Mouse (Mus musculus) heart, postnatal 25 days (tissue): ENCODE results near the gene Gm21972. TPM values are rescaled to one million over a fixed set of nuclear protein-coding genes. Genes with fewer than 3 reads are reported as not detected.

Experiments used
- DNase-seq: peaks from one replicate; pipeline ENCODE4 v3.0.0; 2022; ENCODE audit warnings: low spot score
- intact Hi-C: fragments of 180-260 bp; cut with DNase I; formaldehyde crosslinking; loops from one replicate; pipeline ENCODE4 v1.15.1; 2025
- total RNA-seq, 2 experiments: library from RNA; stranded (reverse); gene quantifications; 2 replicates each; pipeline ENCODE4 v1.2.3; 2021

Gene Gm21972
- under 1 TPM; 0.65 to 0.95 TPM for total RNA-seq

DNA sequence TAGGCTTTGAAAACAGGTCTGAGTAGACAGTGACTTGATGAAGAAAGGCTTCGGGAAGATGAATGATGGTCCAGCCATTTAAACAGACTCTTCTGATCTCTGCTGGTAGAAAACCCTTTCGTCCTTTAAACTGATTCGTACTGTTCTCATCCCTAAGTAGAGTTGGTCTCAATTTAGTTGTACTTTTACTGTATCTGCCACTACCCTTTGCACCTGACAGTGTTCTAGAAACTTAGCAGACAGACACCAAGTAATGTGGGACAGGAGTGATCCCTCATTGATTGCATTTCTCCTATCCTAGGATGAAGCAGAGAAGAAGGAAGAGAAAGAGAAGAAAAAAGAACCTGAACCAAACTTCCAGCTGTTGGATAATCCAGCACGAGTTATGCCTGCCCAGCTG, at the start of gene Gm21972:
Gene Gm21972, plus strand, starts transcription at position 301 of the 400 bp plus-strand sequence.
- intact Hi-C loops = no loop called here
- no peak for DNase-seq

DNA sequence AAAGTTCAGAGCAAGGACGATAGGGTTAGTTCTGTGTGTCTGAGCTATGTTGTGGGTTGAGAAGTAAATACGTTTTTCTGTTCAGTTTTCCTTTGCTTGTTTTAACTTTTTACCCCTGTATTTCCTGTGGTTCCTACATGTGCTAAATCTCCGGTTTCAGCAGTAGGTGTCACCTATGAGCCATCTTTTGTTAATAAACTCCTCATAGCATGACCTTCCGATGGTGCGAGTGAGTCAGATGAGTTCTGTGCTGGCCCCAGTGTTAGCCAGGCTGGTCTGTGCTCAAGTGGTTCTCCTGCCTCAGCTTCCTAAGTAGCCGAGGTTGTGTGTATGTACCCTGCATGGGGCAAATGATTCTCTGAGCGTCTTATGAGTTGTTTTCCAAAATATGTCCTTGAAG, 39.0 kb upstream of the Gm21972 start:
- intact Hi-C loops = no loop called here
- no peak for DNase-seq

GRCm38 (mm10) chr1:86105054-86105453, 28.4 kb upstream of the Gm21972 start:
- intact Hi-C loops = no loop called here
- no peak for DNase-seq

DNA sequence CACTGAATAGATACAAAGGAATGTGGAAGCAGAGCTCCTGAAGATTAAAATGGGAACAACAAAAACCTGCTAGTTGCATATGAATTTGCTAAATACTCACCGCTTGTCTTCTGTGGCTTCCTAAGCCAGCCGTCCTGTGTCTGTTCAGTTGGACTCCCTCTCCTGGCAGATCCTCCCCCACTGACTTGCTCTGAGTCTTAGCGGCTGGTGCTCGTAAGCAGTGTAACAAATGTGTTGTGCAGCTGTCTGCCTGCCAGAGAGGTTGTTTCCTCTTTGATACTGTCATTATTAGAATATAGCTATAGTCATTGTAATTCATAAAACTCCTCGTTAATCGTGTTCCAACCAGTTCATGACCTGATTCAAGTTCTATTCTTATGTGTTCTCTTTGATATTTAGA, 21.7 kb upstream of the Gm21972 start, which contains the start of gene Htr2b:
Gene Htr2b, minus strand, starts transcription at position 192 of the 400 bp plus-strand sequence.
- peak; percentile 16 for DNase-seq
- intact Hi-C loops = no loop called here

- no peak for DNase-seq
- intact Hi-C loops = no loop called here
Measured at GRCm38 (mm10) chr1:86114141-86114540, 19.3 kb upstream of the Gm21972 start.

DNA sequence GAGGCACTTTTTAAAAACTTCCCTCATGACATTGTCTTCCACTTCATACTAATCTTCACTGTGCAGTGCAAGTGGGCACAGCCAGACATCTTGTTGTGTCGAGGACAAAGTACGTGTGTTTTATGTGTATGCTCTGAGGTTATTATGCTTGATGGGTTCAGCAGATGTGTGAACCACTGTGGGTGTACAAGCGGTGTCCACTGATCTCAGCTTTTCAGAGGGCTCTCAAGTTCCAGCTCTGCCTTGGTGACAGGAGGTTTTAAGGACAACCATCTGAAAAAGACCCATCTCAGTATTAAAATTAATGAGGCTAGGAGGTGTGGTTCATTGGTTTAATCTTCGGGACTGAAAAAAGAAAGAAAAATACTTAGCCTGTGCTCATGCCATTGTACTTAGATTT, 13.9 kb upstream of the Gm21972 start:
- intact Hi-C loops = no loop called here
- DNase-seq = no peak

DNA sequence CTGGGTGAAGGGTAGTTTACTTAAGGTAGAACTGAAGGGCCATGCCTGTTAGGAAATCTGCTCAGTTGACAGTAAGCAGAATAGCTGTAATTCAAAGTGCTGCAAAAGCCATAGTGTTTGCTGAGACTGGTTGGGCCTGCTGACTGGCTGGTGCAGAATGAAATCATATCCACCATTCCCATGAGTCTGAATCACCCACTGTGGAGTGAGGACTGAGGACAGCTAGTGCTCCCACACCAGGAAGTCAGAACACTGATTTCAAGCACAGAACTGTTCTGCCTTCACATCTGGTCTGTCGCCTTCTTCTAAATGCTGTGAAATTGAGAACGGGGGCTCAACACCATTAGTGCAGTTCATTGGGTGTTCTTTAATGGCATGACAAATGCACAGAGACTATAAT, 7.4 kb upstream of the Gm21972 start:
- intact Hi-C loops = no loop called here
- no peak for DNase-seq

- intact Hi-C loops = no loop called here
Measured at GRCm38 (mm10) chr1:86135315-86135714, 1.9 kb downstream of the Gm21972 start.

DNA sequence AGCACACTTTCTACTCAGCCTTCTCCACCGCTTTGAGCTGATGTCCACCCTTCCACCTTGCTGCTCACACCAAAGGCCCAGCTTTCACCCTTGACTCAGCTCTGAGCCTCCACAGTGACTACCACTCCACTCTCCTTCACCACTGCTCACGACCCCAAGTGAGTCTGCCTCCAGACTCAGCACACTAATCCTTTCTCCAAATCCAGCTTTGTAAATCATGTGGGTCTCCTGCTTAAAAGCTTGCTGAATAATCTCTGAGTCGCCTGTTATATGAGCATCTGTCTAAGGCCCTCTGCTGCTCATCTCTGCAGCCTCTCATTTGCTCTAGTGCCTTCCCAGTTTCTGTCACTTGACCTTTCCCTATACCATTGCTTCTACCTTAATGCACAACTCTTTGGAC, 7.6 kb downstream of the Gm21972 start:
- intact Hi-C loops = loop anchor here (5.0 kb wide), 1 partner anchor 44 kb away; no protein-coding TSS in a partner anchor
- no peak for DNase-seq

More at GRCm38 (mm10) chr1:86135315-86135714, 1.9 kb downstream of the Gm21972 start:
- no peak for DNase-seq

DNA sequence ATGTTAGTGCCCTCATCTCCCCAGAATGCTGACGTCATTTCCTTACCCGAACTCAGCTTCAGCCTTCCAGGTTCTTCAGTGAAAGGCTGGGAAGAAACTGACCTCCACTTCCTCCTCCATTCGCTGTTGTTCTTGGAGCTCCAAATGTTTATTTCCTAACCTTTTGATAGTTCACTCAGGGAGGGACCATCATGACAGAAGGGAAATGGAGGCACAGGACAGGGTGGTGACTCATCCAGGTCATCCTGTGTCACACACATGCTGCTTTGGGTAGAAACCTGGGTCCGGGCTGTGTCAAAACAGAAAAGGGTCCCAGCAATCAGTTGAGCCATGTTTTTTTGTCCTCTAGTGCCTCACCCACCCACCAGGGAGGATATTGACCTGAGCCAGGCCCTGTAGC, 9.7 kb downstream of the Gm21972 start:
- peak; percentile 23 for DNase-seq
- intact Hi-C loops = loop anchor here (5.0 kb wide), 1 partner anchor 46 kb away; no protein-coding TSS in a partner anchor

- DNase-seq = peak; percentile 4
- intact Hi-C loops = loop anchor here (5.0 kb wide), 1 partner anchor 47 kb away; no protein-coding TSS in a partner anchor
Measured at GRCm38 (mm10) chr1:86144001-86144944, 10.8 kb downstream of the Gm21972 start.

GRCm38 (mm10) chr1:86146293-86146692, 12.9 kb downstream of the Gm21972 start:
- no peak for DNase-seq
- intact Hi-C loops = no loop called here

DNA sequence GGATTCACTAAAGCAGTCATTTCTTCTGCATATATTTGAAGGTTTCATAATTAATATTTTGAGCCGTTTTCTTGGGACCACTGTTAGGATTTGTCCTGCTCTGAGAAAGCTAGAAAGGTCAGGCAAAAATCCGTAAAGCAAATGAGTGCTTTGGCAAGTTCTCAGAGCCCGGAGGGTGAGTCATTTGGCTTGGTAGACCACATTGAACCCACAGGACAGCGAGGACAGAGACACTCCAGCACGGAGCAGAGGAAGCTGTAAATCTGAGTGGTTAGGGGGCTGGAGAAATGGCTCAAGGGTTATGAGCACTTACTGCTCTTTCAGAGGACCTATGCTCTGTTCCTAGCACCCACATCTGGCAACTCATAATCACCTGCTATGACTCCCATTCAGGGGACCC, 14.1 kb downstream of the Gm21972 start:
- no peak for DNase-seq
- intact Hi-C loops = no loop called here

DNA sequence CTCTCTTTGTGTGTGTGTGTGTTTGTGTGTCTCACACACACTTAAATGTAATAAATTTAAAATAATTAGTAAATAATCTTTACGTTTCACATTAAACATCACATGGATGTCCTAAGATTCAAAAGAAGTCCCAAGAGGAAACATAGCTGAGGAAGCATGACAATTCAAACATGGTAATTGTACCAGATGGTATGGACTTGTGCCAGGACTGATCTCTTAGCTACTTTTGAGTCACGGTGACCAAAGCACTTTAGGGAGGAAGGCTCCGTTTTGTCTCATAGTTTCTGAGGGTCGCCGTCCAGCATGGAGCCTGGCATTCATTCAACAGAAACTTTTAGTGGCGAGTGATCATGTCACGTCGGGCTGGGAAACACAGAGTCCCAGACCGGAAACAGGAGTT, 14.7 kb downstream of the Gm21972 start:
- intact Hi-C loops = no loop called here
- DNase-seq = no peak

- intact Hi-C loops = loop anchor here (10.0 kb wide), 1 partner anchor 86 kb away; the partner anchor contains the start of gene Psmd1
- DNase-seq = no peak
Measured at GRCm38 (mm10) chr1:86150929-86151328, 17.5 kb downstream of the Gm21972 start.

- intact Hi-C loops = loop anchor here (10.0 kb wide), 1 partner anchor 87 kb away; the partner anchor contains the start of gene Psmd1
- DNase-seq = no peak
Measured at GRCm38 (mm10) chr1:86151376-86151775, 17.9 kb downstream of the Gm21972 start.

GRCm38 (mm10) chr1:86152618-86153017, 19.2 kb downstream of the Gm21972 start:
- intact Hi-C loops = loop anchor here (10.0 kb wide), 1 partner anchor 88 kb away; the partner anchor contains the start of gene Psmd1

GRCm38 (mm10) chr1:86154133-86154823, 20.8 kb downstream of the Gm21972 start, which contains the start of gene Armc9:
Gene Armc9, plus strand, starts transcription at chr1:86154780.
- intact Hi-C loops = loop anchor here (10.0 kb wide), 1 partner anchor 89 kb away; the partner anchor contains the start of gene Psmd1
- DNase-seq = peak; percentile 91

More at GRCm38 (mm10) chr1:86152618-86153017, 19.2 kb downstream of the Gm21972 start:
- no peak for DNase-seq

DNA sequence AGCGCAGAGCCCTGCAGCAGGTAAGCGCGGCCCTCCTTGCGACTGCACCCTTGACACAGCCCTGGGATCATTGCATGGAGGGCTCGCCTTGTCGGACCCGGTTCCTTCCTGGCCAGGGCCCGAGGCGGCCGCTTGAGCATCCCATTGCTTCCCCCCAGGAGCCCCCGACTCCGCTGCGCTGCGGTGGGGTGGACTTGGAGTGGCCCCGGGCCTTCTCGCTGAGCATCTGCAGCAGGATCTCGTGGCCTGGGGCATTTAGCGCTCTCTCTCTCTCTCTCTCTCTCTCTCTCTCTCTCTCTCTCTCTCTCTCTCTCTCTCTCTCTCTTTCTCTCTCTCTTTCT, 21.4 kb downstream of the Gm21972 start:
- DNase-seq = no peak
- intact Hi-C loops = loop anchor here (10.0 kb wide), 1 partner anchor 90 kb away; the partner anchor contains the start of gene Psmd1

DNA sequence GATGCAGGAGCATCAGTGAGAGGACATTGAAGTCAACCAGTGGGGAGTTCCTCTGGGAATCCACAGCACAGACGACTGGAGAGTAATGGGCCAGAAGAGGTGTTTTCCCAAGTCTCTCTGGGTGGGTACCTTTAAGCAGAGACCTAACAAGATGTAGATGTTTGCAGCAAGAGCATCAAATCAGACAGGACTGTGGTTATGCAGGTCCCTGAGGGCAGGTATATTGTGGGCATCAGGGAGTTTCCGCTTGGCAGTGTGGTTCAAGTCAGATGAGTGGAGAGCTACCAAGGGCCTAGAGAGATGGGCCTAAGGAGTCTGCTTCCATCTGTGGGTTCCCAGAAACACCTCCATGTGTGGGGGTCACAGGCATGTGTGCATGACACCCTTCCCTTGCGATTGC, 22.6 kb downstream of the Gm21972 start:
- intact Hi-C loops = loop anchor here (10.0 kb wide), 1 partner anchor 91 kb away; the partner anchor contains the start of gene Psmd1
- DNase-seq = no peak
